Mouse (Mus musculus): ENCODE data around the gene Nrde2. TPM values are rescaled to one million over a fixed set of nuclear protein-coding genes. Genes with fewer than 3 reads are reported as not detected.

Gene Nrde2
- polyA plus RNA-seq, 1 experiment = 19.0 TPM

DNA sequence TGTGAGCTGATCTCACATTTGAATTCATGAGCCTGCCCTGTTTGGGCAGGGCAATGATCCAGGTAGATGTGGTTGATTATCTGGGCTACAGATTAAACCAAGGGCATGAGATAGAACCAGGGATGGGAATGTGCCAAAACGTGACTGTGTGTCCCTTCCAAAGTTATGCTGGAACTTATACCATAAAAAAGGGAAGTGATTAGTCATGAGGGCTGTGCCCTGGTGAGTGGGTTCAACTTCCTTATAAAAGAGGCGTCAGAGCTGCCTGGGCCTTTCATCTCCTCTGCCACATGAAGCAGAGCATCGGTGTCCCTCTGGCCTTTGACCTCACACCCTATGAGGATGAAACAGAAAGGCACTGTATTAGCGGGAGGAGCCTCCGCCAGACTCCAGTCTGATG lies 24.5 kb upstream of the Nrde2 start:
- no peak for DNase-seq
- Histone ChIP-seq H3K27me3 (ENCODE audit: control insufficient read depth, insufficient read depth, low read length) (no peaks in the 10 kb centered on the region), H3K4me1 (replicated peaks; ENCODE audit: control insufficient read depth, insufficient read depth, low read length) (peaks cover 2% of the 10 kb centered on the region; the same call in 1 of the 2 replicates), H3K27ac (ENCODE audit: control insufficient read depth, insufficient read depth, low read length) (no peak overlapping the region), H3K36me3 (ENCODE audit: control insufficient read depth, insufficient read depth, low read length) (no peaks in the 10 kb centered on the region), H3K4me3 (ENCODE audit: control insufficient read depth, insufficient read depth, low read length) (no peak overlapping the region)
- 28% methylated on average over 5 of the region's 5 CpGs for whole genome bisulfite sequencing
- TF ChIP-seq POLR2A (IDR thresholded peaks at IDR 0.05; ENCODE audit: control insufficient read depth, extremely low read depth, insufficient read depth, low read length, poor library complexity) = no peak
- no peak for TF ChIP-seq CTCF (IDR thresholded peaks at IDR 0.05; ENCODE audit: borderline replicate concordance, control insufficient read depth, extremely low read depth, insufficient read depth, low read length, poor library complexity)

DNA sequence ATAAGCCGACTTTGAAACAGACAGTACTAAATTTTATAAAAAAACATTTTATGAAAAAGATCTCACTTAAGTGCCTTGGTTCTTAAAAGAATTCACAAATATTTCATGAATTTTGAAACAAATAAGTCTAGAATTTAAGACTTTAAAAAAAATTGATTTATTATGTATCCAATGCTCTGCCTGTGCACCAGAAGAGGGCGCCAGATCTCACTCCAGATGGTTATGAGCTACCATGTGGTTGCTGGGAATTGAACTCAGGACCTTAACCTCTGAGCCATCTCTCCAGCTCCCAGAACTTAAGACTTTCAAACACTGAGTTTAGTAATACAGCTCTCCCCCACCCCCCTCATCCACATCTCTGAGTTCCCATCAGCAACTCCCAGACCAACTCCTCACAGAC lies 23.2 kb upstream of the Nrde2 start:
- WGBS = 93% methylated on average over 2 of the region's 2 CpGs
- Histone ChIP-seq H3K4me1 (replicated peaks; ENCODE audit: control insufficient read depth, insufficient read depth, low read length) (peaks cover 2% of the 10 kb centered on the region; the same call in 1 of the 2 replicates), H3K27ac (ENCODE audit: control insufficient read depth, insufficient read depth, low read length) (no peak overlapping the region), H3K36me3 (ENCODE audit: control insufficient read depth, insufficient read depth, low read length) (no peaks in the 10 kb centered on the region), H3K4me3 (ENCODE audit: control insufficient read depth, insufficient read depth, low read length) (no peak overlapping the region), H3K27me3 (ENCODE audit: control insufficient read depth, insufficient read depth, low read length) (no peaks in the 10 kb centered on the region)
- TF ChIP-seq CTCF (IDR thresholded peaks at IDR 0.05; ENCODE audit: borderline replicate concordance, control insufficient read depth, extremely low read depth, insufficient read depth, low read length, poor library complexity) (no peak), POLR2A (IDR thresholded peaks at IDR 0.05; ENCODE audit: control insufficient read depth, extremely low read depth, insufficient read depth, low read length, poor library complexity) (no peak)
- DNase-seq = no peak

DNA sequence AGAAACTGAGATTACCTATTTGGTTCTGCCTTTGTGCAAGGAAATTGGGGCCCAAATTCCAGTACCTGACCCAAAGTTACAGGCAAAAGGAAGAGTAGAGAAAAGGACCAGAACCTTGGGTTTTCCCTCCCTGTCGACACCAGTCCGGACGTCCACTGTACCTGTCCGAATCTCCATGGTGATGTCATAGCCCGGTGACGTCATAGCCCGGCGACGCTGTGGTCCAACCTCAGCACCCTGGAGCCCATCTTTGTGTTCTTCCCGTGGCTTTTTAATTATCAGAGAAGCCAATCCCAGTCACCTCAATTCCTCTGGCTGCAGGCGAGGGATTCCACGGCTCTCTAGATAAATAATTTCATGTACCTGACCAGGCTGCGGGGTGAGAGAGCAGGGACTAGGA lies 21.3 kb upstream of the Nrde2 start:
- H3K27ac ChIP-seq (ENCODE audit: control insufficient read depth, insufficient read depth, low read length) = no peak overlapping the region
- WGBS = 95% methylated on average over 13 of the region's 13 CpGs
- no peak for TF ChIP-seq CTCF (IDR thresholded peaks at IDR 0.05; ENCODE audit: borderline replicate concordance, control insufficient read depth, extremely low read depth, insufficient read depth, low read length, poor library complexity)
- TF ChIP-seq POLR2A (IDR thresholded peaks at IDR 0.05; ENCODE audit: control insufficient read depth, extremely low read depth, insufficient read depth, low read length, poor library complexity) = no peak
- no peaks in the 10 kb centered on the region for H3K27me3 ChIP-seq (ENCODE audit: control insufficient read depth, insufficient read depth, low read length)
- H3K4me3 ChIP-seq (ENCODE audit: control insufficient read depth, insufficient read depth, low read length) = no peak overlapping the region
- no peaks in the 10 kb centered on the region for H3K36me3 ChIP-seq (ENCODE audit: control insufficient read depth, insufficient read depth, low read length)
- H3K4me1 ChIP-seq (replicated peaks; ENCODE audit: control insufficient read depth, insufficient read depth, low read length) = no peaks in the 10 kb centered on the region
- no peak for DNase-seq

DNA sequence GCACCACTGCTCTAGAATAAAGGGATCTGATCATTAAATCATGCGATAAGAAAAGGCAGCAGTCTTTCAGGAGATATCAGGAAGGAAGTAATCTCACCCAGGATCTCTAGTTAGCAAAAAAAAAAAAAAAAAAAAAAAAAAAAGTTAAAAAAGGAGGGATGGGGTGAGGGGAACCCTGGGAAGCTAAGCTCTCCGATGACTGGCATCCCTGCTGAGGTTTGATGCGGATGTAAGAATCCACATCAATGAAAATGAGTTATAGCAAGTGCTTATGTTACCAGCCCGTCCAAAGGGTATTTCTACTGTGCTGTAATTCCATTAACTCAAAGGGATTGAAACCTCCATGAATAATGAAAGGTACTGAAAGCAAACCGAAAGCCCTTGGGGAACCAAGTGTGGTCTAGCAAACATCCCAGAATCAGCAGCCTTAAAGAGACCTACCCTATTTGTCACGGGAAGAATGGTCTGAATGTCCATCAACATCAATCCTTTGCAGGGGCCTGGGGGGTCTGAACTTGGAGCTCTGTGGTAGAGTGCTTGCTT lies 19.5 kb upstream of the Nrde2 start:
- H3K36me3 ChIP-seq (ENCODE audit: control insufficient read depth, insufficient read depth, low read length) = no peaks in the 10 kb centered on the region
- no peak overlapping the region for H3K27ac ChIP-seq (ENCODE audit: control insufficient read depth, insufficient read depth, low read length)
- no peaks in the 10 kb centered on the region for H3K27me3 ChIP-seq (ENCODE audit: control insufficient read depth, insufficient read depth, low read length)
- no peak overlapping the region for H3K4me3 ChIP-seq (ENCODE audit: control insufficient read depth, insufficient read depth, low read length)
- H3K4me1 ChIP-seq (replicated peaks; ENCODE audit: control insufficient read depth, insufficient read depth, low read length) = no peaks in the 10 kb centered on the region
- TF ChIP-seq CTCF (IDR thresholded peaks at IDR 0.05; ENCODE audit: borderline replicate concordance, control insufficient read depth, extremely low read depth, insufficient read depth, low read length, poor library complexity) (no peak), POLR2A (IDR thresholded peaks at IDR 0.05; ENCODE audit: control insufficient read depth, extremely low read depth, insufficient read depth, low read length, poor library complexity) (no peak)
- WGBS = 86% methylated on average over 6 of the region's 6 CpGs
- DNase-seq = no peak

GRCm38 (mm10) chr12:100176469-100177056 lies 17.1 kb upstream of the Nrde2 start:
- 92% methylated on average over 11 of the region's 11 CpGs for WGBS

GRCm38 (mm10) chr12:100172481-100172880 lies 13.0 kb upstream of the Nrde2 start:
- DNase-seq = no peak
- Histone ChIP-seq H3K27me3 (ENCODE audit: control insufficient read depth, insufficient read depth, low read length) (no peaks in the 10 kb centered on the region), H3K27ac (ENCODE audit: control insufficient read depth, insufficient read depth, low read length) (no peak overlapping the region), H3K36me3 (ENCODE audit: control insufficient read depth, insufficient read depth, low read length) (no peaks in the 10 kb centered on the region), H3K4me1 (replicated peaks; ENCODE audit: control insufficient read depth, insufficient read depth, low read length) (peaks cover 14% of the 10 kb centered on the region), H3K4me3 (ENCODE audit: control insufficient read depth, insufficient read depth, low read length) (no peak overlapping the region)
- 94% methylated on average over 7 of the region's 7 CpGs for WGBS
- TF ChIP-seq CTCF (IDR thresholded peaks at IDR 0.05; ENCODE audit: borderline replicate concordance, control insufficient read depth, extremely low read depth, insufficient read depth, low read length, poor library complexity) (no peak), POLR2A (IDR thresholded peaks at IDR 0.05; ENCODE audit: control insufficient read depth, extremely low read depth, insufficient read depth, low read length, poor library complexity) (no peak)

More at GRCm38 (mm10) chr12:100176469-100177056, 17.1 kb upstream of the Nrde2 start:
- no peaks in the 10 kb centered on the region for H3K4me1 ChIP-seq (replicated peaks; ENCODE audit: control insufficient read depth, insufficient read depth, low read length)
- H3K27ac ChIP-seq (ENCODE audit: control insufficient read depth, insufficient read depth, low read length) = no peak overlapping the region
- H3K4me3 ChIP-seq (ENCODE audit: control insufficient read depth, insufficient read depth, low read length) = no peak overlapping the region
- H3K27me3 ChIP-seq (ENCODE audit: control insufficient read depth, insufficient read depth, low read length) = no peaks in the 10 kb centered on the region
- no peaks in the 10 kb centered on the region for H3K36me3 ChIP-seq (ENCODE audit: control insufficient read depth, insufficient read depth, low read length)
- no peak for TF ChIP-seq POLR2A (IDR thresholded peaks at IDR 0.05; ENCODE audit: control insufficient read depth, extremely low read depth, insufficient read depth, low read length, poor library complexity)
- TF ChIP-seq CTCF (IDR thresholded peaks at IDR 0.05; ENCODE audit: borderline replicate concordance, control insufficient read depth, extremely low read depth, insufficient read depth, low read length, poor library complexity) = no peak
- no peak for DNase-seq

Data from thymus, adult 2 months (tissue).